Mouse (Mus musculus) adipocyte (in vitro differentiated cells): ENCODE measurements around the gene Phf21a.

ENCODE experiments used
- DNase-seq: peaks from one replicate; pipeline ENCODE4 v3.0.0-alpha.2; 2016; ENCODE audit warnings: low spot score

The Phf21a gene

GRCm38 (mm10) chr2:92182981-92183501, 90.1 kb downstream of the Phf21a start:
- DNase-seq: peak; percentile 90

- peak; percentile 87 for DNase-seq
These were observed 90.7 kb downstream of the Phf21a start for GRCm38 (mm10) chr2:92183613-92184076.

GRCm38 (mm10) chr2:92184077-92184921, 91.4 kb downstream of the Phf21a start:
- peak; percentile 74 for DNase-seq

- peak; percentile 58 for DNase-seq
These were observed 92.3 kb downstream of the Phf21a start for GRCm38 (mm10) chr2:92185062-92185765.

GRCm38 (mm10) chr2:92185766-92186450, 93.0 kb downstream of the Phf21a start:
- no peak for DNase-seq

- DNase-seq: no peak
These were observed 94.1 kb downstream of the Phf21a start for GRCm38 (mm10) chr2:92187061-92187460.

- no peak for DNase-seq
These were observed 95.8 kb downstream of the Phf21a start for GRCm38 (mm10) chr2:92188744-92189143.

GRCm38 (mm10) chr2:92190960-92191359, 98.0 kb downstream of the Phf21a start:
- no peak for DNase-seq

- DNase-seq: peak; percentile 63
These were observed 99.1 kb downstream of the Phf21a start for GRCm38 (mm10) chr2:92191826-92192581.

- no peak for DNase-seq
These were observed 105.2 kb downstream of the Phf21a start for GRCm38 (mm10) chr2:92198126-92198525.

GRCm38 (mm10) chr2:92198747-92199146, 105.8 kb downstream of the Phf21a start:
- no peak for DNase-seq

- DNase-seq: peak; percentile 56
These were observed 106.8 kb downstream of the Phf21a start for GRCm38 (mm10) chr2:92199562-92200286.

GRCm38 (mm10) chr2:92202319-92203040, 109.6 kb downstream of the Phf21a start:
- peak; percentile 29 for DNase-seq

- no peak for DNase-seq
These were observed 112.2 kb downstream of the Phf21a start for GRCm38 (mm10) chr2:92205010-92205639.

GRCm38 (mm10) chr2:92210409-92210808, 117.5 kb downstream of the Phf21a start:
- DNase-seq: no peak

GRCm38 (mm10) chr2:92221431-92221830, 128.5 kb downstream of the Phf21a start:
- no peak for DNase-seq

- DNase-seq: no peak
These were observed 132.7 kb downstream of the Phf21a start for GRCm38 (mm10) chr2:92225592-92225991.

GRCm38 (mm10) chr2:92229973-92230372, 137.1 kb downstream of the Phf21a start:
- DNase-seq: no peak

GRCm38 (mm10) chr2:92231706-92232105, 138.8 kb downstream of the Phf21a start:
- DNase-seq: no peak
